Mouse (Mus musculus) cerebellum, adult (tissue): Measurements from ENCODE around the gene Slc4a1.
A peak's percentile ranks its signal among the peaks of the same experiment; 100 is the strongest.
"Not testable (repeated sequence)": the region's sequence is repeated elsewhere in the genome, so short reads cannot be mapped to it uniquely, and the experiment has no call there.

Experiments
- ATAC-seq: cut with Nextera tagmentation; 2 replicates; pipeline ENCODE4 v1.9.2; 2017; ENCODE audit warnings: mild to moderate bottlenecking, moderate library complexity, mixed read lengths; ENCODE audit not compliant: insufficient number of reproducible peaks, low FRiP score, low TSS enrichment

The Slc4a1 gene

DNA sequence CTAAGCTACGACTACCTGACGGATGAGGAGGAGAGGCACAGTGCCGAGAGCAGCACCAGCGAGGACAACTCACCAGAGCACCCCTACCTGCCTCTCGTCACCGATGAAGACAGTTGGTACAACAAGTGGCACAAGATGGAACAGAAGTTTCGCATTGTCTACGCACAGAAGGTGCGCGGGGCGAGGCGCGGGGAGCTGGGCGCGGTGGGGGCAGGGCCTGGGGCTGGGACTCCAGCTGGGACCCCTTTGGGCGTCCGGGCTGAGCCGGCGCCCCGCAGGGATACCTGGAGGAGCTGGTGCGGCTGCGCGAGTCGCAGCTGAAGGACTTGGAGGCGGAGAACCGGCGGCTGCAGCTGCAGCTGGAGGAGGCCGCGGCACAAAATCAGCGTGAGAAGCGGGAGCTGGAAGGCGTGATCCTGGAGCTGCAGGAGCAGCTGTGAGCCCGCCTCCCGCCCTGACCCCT is 33.6 kb upstream of the Slc4a1 start:
- ATAC-seq, result no peak

DNA sequence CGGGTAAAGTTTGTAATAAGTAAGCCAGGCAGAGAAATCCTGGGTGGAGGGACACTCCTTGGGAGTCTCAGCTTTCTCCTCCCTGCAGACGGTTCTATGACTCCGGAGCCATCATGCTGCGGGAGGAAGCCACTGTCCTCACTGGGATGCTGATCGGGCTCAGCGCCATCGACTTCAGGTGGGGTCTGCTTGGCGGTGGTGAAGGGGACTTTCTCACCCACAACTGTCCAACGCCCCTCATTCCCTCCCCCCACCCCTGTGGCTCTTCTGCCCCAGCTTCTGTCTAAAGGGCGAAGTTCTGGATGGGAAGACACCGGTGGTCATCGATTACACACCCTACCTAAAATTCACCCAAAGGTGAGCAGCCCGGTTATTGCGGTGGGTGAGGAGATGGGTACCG is 33.1 kb upstream of the Slc4a1 start:
- ATAC-seq, result no peak

GRCm38 (mm10) chr11:102398007-102398825 is 32.2 kb upstream of the Slc4a1 start:
- 0 out of 2 replicates have a peak, but pooled peaks have one; percentile 27 for ATAC-seq

- no peak for ATAC-seq
These were observed 30.7 kb upstream of the Slc4a1 start for GRCm38 (mm10) chr11:102396671-102397141.

DNA sequence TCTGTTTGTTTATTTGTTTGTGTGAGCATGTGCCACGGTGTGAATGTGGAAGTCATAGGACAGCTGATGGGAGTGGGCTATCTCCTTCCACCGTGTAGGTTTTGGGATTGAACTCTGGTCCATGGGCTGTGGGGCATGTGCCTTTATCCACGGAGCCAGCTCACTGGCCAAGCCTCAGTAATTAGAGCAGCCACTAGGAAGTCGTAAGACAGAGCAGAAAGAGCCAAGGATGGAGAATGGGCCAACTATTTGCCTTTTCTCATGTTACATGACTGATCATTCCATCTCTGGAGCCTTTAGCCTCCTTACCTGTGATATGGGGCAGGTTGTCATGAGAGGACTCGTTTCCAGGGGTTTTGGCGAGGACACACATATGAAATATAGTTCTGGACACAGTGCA is 30.3 kb upstream of the Slc4a1 start:
- no peak for ATAC-seq

DNA sequence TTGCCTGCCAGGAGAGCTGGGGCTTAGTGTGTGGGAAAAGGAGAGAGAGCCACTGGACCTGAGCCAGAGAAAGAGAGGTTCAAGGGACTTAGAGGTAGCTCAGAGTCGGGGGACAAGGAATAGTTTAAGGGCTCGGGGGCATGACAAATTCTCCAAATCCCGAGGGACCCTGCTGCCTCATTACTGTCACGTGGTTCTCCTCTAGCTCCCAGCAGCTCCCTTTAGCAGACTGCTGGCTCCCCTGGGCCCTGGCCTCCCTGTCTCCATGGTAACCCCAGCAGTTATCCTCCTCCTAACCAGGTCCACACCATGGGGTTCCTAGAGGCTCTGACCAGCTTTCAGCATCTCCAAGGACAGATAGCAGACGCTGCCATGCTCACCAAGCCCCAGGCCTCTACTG is 29.2 kb upstream of the Slc4a1 start:
- ATAC-seq, result no peak

- no peak for ATAC-seq
These were observed 28.6 kb upstream of the Slc4a1 start for GRCm38 (mm10) chr11:102394421-102395124.

DNA sequence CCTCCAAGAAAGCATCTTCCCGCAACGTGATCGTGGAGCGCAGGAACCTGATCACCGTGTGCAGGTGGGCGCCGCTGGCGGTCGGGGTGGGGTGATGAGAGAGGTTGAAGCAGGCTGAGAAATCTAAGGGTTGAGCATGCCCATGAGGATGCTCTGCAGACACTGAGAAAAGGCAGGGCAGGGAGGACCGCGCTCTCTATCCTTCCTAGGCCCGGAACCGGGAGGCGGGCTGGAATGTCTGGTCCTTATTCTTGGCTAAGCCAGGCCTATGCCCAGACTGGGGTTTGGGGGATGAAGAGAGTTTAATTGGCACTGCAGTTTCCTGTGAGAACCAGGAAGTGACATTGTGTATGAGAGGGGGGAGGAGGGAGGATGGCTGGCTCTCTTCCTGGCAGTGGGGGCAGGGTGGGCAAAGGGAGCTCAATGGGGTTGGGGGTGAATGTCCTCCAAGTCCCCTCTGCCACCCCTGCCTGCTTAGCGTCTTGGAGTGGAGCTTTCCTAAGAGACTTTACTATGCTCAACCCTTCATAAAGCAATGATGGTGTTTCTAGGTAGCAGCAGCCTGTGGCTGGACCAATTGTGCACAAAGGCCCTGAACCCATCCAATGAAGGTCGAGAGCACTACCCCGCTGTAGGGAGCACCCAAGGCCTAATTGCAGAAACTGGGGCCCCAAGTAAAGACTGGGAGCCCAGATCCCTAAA is 27.9 kb upstream of the Slc4a1 start:
- ATAC-seq, result peak; percentile 11; the same call in 1 of the 2 replicates

GRCm38 (mm10) chr11:102393238-102393634 is 27.2 kb upstream of the Slc4a1 start, which contains the start of gene Rundc3a:
Gene Rundc3a, plus strand, starts transcription at chr11:102393403.
- peak; percentile 72 for ATAC-seq

- ATAC-seq, result peak; percentile 20; the same call in 1 of the 2 replicates
These were observed 26.6 kb upstream of the Slc4a1 start for GRCm38 (mm10) chr11:102392441-102393237.

DNA sequence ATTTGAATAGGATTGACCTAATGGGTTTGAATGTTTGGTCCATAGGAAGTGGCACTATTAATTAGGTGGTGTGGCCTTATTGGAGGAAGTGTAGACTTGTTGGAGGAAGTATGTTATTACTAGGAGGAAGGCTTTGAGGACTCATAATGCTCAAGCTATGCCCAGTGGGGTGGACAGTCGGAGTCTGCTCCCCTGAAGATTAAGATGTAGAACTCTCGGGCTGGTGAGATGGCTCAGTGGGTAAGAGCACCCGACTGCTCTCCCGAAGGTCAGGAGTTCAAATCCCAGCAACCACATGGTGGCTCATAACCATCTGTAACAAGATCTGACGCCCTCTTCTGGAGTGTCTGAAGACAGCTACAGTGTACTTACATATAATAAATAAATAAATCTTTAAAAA is 23.4 kb upstream of the Slc4a1 start:
- not testable (repeated sequence) for ATAC-seq

DNA sequence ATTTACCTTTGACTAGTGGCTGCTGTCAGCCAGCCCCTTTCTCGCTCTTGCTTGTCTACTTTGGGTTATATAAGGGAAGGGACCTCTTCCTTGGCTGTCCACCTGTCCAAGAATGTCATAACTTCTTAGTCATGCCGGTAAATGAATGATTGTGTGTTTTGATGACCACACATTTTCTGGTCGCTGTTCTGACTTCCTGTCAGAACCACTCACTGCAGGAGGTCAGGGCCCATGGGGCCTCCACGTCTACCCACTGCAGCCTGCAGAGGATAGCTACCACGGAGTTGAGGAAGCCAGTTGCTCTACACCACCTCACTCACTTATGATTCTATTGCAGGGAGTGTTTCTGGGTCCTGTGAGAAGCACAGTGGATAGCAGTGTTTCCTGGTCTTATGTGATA is 20.1 kb upstream of the Slc4a1 start:
- ATAC-seq, result no peak

DNA sequence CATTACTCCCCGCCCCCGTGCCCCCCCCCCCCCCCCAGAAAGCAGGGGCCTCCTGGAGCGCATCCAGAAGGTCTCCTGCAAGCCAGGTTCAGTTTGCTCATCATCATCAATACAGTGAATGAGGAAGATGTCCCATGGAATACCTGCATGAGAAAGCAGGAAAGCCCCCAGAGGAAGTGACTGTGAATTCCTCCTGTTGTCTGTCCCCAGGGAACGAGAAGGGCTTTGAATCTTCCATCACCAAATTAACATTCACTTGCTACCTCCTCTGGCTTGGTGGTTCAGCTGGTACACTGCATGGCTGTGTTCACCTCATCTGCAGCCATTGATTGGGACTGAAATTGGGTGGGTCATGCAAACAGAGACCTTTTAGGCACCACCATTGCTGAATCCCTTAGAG is 19.1 kb upstream of the Slc4a1 start:
- ATAC-seq, result no peak

DNA sequence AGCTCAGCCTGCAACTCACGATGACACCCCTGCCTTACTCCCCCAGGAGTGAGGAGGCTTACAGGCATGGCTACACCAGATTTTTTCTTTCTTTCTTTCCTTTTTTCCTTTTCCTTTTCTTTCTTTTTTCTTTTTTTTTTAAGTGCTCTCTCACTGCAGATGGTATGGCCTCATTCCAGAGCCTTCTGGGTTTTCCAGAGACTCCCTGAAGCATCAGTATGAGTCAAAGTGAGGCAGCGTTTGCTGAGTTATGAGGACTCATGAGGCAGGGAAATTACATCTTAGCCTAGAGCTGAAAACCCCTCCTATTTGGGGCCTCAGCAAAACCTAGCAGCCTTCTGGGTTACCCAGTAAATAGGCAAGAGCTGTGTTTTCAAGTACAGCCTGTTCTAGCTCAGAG is 18.4 kb upstream of the Slc4a1 start:
- ATAC-seq, result no peak

DNA sequence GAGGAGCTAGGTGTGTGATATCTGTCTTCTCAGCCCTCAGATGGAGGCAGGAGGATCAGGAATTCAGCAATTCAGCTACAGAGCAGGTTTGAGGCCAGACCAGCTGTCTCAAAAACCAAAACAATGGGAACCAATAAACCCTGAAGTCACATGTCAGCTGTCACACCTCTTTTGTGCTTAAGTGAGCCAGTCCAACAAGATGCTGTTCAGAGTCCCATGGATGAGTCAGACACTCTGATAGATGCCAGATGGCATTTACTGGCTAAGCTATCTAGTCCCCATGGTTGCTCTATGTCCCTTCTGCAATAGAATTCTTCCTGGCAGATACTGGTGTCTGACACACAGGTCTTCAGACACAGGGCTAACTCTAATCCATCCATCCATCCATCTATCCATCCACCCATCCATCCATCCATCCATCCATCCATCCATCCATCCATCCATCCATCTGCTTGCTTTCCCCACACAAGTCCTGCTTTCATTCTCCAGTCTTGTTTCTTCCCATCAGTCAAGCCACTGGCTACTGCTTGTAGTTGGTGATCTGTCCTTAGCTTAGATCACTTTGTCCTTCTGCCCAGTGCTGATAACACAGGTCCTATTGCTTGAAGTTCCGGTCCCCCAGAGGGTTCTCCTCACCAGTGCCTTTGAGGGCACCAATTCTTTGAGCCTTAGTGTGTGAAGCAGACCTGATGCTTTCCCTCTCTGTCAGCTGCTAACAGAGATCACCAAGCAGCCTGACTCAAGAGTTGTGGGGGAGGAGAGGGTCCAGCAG is 17.5 kb upstream of the Slc4a1 start:
- ATAC-seq, result no peak; the same call in 1 of the 2 replicates

DNA sequence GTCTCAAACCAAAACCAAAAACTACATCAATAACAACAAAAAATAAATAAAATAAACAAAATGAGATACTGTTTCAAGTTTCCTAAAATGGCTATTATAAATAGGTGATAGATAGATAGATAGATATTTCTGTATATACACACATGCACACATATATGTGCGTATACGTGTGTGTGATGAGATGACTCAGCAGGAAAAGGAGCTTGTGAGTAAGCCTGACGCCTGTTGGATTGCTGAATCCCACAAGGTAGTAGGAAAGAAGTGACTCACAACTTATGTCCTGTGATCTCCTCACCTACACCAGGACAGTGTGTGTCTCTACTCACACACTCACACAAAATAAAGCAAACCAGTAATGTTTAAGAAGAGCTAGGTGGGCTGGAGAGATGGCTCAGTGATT is 16.8 kb upstream of the Slc4a1 start:
- ATAC-seq, result no peak

DNA sequence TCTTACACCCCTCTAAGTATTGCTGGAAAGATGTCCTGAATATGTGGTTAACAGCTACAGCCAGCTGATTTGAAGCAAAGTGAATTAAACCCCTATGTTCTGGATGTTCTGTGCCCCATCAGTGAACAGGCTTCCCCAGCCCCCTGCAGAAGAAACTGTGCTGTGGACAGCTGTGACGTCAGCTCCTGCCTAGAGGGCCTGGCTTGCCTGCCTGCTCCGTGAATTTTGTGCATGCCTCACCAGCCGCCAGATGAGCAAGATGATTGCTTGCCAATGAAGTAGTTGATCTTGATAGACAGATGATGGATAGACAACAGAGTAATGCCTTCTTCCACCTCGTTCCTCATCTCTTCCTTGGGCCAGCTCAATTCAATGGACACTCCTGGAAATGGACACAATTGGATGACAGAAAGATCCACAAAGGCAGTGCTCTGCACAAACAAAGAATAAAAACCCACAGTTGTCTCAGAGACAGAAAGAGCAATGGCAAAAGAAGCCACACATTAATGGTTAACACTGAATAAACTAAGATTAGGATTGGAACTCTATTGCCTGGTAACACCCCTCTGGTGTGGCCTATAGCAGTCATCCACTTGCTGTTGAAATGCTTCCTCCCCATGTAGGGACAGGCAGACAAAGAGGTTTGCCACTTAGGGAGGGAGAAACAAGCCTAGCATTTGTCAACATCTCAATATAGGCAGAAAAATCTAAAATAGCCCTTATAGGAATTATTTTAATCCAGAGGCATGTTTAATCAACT is 15.5 kb upstream of the Slc4a1 start:
- ATAC-seq, result no peak

GRCm38 (mm10) chr11:102380091-102380490 is 14.1 kb upstream of the Slc4a1 start:
- ATAC-seq, result no peak
